Mouse (Mus musculus) erythroblast, adult 5-6 weeks (primary cell): ENCODE data around the gene Tenm3. TPM values are rescaled to one million over a fixed set of nuclear protein-coding genes. Genes with fewer than 3 reads are reported as not detected.

Source experiments
- ATAC-seq: replicated peaks from 2 replicates; pipeline ENCODE4 v1.8.0; 2016; ENCODE audit warnings: moderate number of reproducible peaks, mild to moderate bottlenecking, moderate TSS enrichment, inconsistent platforms; ENCODE audit not compliant: poor library complexity, low FRiP score, severe bottlenecking
- total RNA-seq, 2 experiments: library from RNA; stranded (forward) in 1 of 2; stranded (reverse) in 1 of 2; fragments of 150-400 nt in 1 of 2; fragments of 200-764, 138-1000 nt in 1 of 2; gene quantifications; 2 replicates each; pipeline versions ENCODE4 v1.2.3 to v1.2.4; 2015 to 2017; ENCODE audit warnings: low replicate concordance in 2 of 2

Gene Tenm3
- total RNA-seq, 2 experiments from 2014 or later: not detected

- ATAC-seq: no peak
Observed at GRCm38 (mm10) chr8:48544840-48545239, 298.9 kb downstream of the Tenm3 start.

DNA sequence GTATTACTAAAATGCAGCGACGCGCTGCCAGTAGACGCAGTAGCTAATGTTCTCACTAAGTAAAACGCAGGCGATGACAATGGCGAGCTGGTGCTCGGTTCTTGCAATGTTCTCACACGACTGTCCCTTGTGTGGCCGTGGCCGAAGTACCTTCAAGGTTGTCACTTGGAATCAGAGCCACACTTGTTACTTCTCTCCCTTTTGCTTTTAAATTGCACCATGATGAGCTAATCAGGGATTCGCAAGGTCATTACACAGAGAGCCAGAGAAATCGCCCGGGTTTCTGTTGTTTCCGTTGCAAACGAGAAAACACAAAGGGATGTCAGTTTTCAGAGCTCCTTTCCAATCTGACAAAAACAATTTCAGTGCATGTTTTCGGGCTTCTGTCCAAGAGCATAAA is 301.6 kb downstream of the Tenm3 start:
- ATAC-seq: no peak

GRCm38 (mm10) chr8:48540894-48541293 is 302.9 kb downstream of the Tenm3 start:
- ATAC-seq: no peak

DNA sequence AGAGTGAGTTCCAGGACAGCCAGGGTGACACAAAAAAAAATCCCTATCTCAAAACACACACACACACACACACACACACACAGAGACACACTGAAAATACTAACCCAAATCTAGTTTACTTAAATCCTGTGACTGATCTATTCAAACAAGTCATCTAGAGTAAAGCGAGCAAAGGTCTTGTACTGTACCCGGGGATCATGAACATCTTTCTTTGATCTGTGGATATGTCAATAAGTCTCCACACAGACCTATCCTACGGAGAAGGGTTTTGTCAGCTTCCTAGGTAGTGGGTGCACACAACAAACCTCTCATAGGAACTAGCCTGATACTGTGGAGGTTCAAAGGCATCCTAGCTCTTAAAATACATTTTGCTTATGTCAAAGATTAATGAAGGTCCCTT is 307.9 kb downstream of the Tenm3 start:
- no peak for ATAC-seq

GRCm38 (mm10) chr8:48531795-48532194 is 312.0 kb downstream of the Tenm3 start:
- no peak for ATAC-seq

GRCm38 (mm10) chr8:48530916-48531570 is 312.7 kb downstream of the Tenm3 start:
- ATAC-seq: no peak

- no peak for ATAC-seq
Observed at GRCm38 (mm10) chr8:48527418-48527817, 316.3 kb downstream of the Tenm3 start.

DNA sequence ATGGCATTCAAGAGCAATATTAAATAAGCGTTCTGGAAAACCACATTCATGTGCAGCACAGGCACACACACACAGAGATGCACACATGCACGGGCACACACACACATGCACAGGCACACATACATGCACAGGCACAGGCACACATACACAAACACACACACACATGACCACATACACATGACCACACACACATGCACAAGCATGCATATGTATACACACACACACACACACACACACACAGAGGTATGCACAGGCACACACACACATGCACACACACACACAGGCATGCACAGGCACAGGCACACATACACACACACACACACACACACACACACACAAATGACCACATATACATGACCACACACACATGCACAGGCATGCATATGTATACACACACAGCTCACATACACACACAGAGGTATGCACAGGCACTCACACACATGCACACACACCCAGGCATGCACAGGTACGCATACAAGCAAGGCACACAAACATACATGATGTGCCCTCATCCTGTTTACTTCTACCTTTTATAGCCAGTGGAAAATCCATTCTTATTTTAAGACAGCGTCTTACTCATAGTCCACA is 321.1 kb downstream of the Tenm3 start:
- no peak for ATAC-seq

- ATAC-seq: no peak
Observed at GRCm38 (mm10) chr8:48522004-48522403, 321.7 kb downstream of the Tenm3 start.

GRCm38 (mm10) chr8:48517431-48517830 is 326.3 kb downstream of the Tenm3 start:
- no peak for ATAC-seq

GRCm38 (mm10) chr8:48514230-48514629 is 329.5 kb downstream of the Tenm3 start:
- no peak for ATAC-seq

GRCm38 (mm10) chr8:48513801-48514200 is 329.9 kb downstream of the Tenm3 start:
- ATAC-seq: no peak

DNA sequence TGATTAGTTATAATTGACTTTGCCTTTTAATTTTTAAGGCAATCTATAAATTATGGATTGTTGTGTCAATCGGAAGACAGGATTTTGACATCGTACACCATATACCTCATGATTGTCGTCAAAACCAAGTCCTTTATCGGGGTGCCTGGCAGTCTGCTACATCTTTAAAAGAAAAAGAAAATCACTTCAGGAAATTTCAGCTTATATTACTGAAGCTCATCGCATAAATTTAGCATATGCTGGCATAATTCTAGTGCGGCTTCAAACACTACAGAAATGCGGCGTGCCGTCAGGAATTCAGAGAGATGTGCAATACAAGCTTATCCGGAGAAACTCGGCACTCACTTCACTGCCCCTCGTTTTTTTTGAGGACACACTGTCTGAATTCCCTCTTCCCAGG is 332.2 kb downstream of the Tenm3 start:
- no peak for ATAC-seq

GRCm38 (mm10) chr8:48511137-48511536 is 332.6 kb downstream of the Tenm3 start:
- ATAC-seq: no peak

DNA sequence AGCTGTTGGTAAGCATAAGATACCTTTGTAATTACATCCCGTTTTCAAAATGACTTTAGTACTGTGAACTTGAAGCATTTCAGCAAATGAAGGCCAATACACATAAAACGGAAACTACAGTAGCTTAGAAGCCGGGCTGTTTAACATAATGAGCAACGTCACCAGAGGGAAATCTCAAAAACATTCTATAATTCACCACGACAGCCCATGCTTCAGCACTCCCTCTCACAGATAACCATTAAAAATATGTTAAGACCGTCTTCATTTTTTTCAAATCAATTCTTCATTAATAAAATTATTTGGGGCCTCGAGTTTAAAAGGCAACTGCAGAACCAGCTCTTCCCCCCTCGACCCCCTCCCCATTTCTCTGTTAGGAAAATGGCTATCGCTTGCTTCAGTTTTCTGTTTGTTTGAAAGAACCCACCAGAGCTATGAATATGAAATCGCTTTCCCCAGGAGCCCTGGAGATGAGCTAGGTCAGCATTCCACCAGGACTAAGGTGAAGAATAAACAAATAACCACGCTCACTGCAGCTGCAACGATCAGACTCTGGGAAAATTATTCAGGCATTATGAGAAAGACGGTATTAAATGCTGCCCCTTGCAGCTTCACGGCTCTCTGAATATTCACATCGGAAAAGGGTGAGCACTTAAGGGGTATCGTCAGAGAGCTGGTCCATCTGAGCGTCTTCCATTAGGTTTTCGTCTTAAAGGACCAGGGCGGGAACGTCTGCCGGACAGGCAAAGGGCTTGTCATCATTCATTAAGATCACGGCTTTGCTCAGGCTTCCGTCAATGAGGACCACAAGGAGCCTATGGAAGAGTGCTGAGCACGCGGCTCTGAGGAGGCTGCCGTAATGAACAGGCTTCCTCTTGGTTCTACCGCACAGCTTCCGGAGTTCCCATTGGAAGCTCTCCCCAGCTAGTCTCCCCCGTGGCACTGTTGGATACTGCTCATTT is 334.8 kb downstream of the Tenm3 start:
- ATAC-seq: no peak

- no peak for ATAC-seq
Observed at GRCm38 (mm10) chr8:48507719-48508501, 335.8 kb downstream of the Tenm3 start.

DNA sequence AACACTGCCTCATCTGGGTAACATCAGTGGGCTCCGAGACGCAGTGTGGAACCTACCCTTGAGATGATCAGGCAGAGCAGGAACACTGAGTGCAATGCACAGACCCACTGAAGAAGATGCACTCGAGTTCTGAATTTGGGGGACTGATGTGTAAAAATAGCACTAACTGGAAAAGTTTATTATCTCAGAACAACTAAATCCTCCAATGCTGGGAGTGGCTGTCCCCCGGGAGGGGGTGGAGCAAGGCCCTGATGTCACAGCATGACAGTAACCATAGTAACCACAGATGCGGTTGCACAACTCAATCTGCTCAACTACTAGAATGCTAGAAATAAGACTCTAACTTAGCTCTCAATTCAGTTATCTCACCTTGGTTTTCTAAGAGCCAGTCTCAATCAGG is 351.3 kb downstream of the Tenm3 start:
- ATAC-seq: no peak

- no peak for ATAC-seq
Observed at GRCm38 (mm10) chr8:48490635-48491165, 353.1 kb downstream of the Tenm3 start.

DNA sequence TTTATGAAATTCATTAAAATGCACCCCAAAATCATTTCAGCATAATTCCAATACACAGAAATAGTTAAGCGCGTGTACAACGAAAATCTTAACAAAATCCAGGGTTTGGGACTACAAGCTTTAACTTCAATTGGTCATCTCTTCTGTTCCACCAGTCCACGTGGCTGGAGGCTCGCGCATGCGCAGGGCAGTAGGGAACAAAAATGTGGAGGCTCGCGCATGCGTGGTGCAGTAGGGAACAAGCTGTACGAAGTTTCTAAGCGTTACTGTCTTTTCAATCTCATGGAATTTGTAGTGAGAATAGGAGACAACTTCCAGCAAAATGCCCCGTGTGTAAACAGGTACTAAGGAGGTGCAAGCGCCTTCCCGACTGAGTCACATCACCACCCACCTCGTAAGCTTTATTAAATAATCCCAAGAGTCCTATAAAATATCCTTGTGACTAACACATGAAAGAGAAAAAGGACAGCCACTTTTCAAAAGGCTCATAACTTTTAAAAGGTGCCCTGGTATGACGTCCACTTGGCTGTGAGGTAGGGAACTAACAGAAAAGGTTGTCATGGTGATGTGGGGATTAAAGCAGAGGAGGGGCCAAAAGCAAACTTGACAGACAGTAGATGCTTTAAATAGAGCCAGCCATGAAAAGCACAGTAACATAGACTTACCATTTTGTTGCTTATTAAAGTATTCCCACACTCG is 353.7 kb downstream of the Tenm3 start:
- no peak for ATAC-seq
